Mouse (Mus musculus) heart, postnatal 4 days (tissue): ENCODE results near the gene Zg16. TPM values are rescaled to one million over a fixed set of nuclear protein-coding genes. Genes with fewer than 3 reads are reported as not detected.
A peak's percentile ranks its signal among the peaks of the same experiment; 100 is the strongest.
"Not testable (repeated sequence)": the region's sequence is repeated elsewhere in the genome, so short reads cannot be mapped to it uniquely, and the experiment has no call there.

Experiments used
- DNase-seq: peaks from one replicate; pipeline ENCODE4 v3.0.0; 2021
- total RNA-seq, 2 experiments: library from RNA; stranded (reverse); gene quantifications; 2 replicates each; pipeline ENCODE4 v1.2.3; 2021

The Zg16 gene
- not detected for total RNA-seq

GRCm38 (mm10) chr7:127087278-127088010 is at the start of gene Zg16:
Zg16 (minus strand) TSS chr7:127087328.
- not testable (repeated sequence) for DNase-seq

GRCm38 (mm10) chr7:127136181-127137071 is 49.3 kb upstream of the Zg16 start:
- DNase-seq: no peak

- no peak for DNase-seq
Observed at GRCm38 (mm10) chr7:127134821-127135447, 47.8 kb upstream of the Zg16 start.

- DNase-seq: no peak
Observed at GRCm38 (mm10) chr7:127133125-127133524, 46.0 kb upstream of the Zg16 start.

- peak; percentile 47 for DNase-seq
Observed at GRCm38 (mm10) chr7:127129638-127130037, 42.5 kb upstream of the Zg16 start.

GRCm38 (mm10) chr7:127121911-127122270 is 34.8 kb upstream of the Zg16 start, which contains the start of gene Qprt:
Qprt (minus strand) TSS chr7:127122226.
- no peak for DNase-seq

GRCm38 (mm10) chr7:127121061-127121910 is 34.2 kb upstream of the Zg16 start:
- no peak for DNase-seq

- DNase-seq: no peak
Observed at GRCm38 (mm10) chr7:127118671-127119445, 31.7 kb upstream of the Zg16 start.

GRCm38 (mm10) chr7:127117948-127118347 is 30.8 kb upstream of the Zg16 start:
- DNase-seq: peak; percentile 50

- DNase-seq: no peak
Observed at GRCm38 (mm10) chr7:127116331-127116935, 29.3 kb upstream of the Zg16 start.

GRCm38 (mm10) chr7:127114920-127115319 is 27.8 kb upstream of the Zg16 start:
- no peak for DNase-seq

GRCm38 (mm10) chr7:127113614-127114259 is 26.6 kb upstream of the Zg16 start:
- DNase-seq: no peak

- DNase-seq: no peak
Observed at GRCm38 (mm10) chr7:127112921-127113597, 25.9 kb upstream of the Zg16 start.

- no peak for DNase-seq
Observed at GRCm38 (mm10) chr7:127112251-127112841, 25.2 kb upstream of the Zg16 start.

GRCm38 (mm10) chr7:127111461-127111860 is 24.3 kb upstream of the Zg16 start:
- DNase-seq: peak; percentile 60

GRCm38 (mm10) chr7:127110239-127111007 is 23.3 kb upstream of the Zg16 start:
- peak; percentile 86 for DNase-seq

GRCm38 (mm10) chr7:127105551-127105950 is 18.4 kb upstream of the Zg16 start:
- no peak for DNase-seq

GRCm38 (mm10) chr7:127104560-127105332 is 17.6 kb upstream of the Zg16 start:
- peak; percentile 85 for DNase-seq
